Mouse (Mus musculus): ENCODE results near the gene Tent4a. TPM values are rescaled to one million over a fixed set of nuclear protein-coding genes. Genes with fewer than 3 reads are reported as not detected.

The Tent4a gene
- polyA plus RNA-seq, 1 experiment from 2014 or later: 5.8 TPM

GRCm38 (mm10) chr13:69507666-69508065 lies 26.8 kb downstream of the Tent4a start:
- no peak overlapping the region for H3K27ac ChIP-seq
- no peak overlapping the region for H3K4me2 ChIP-seq (replicated peaks)
- ATAC-seq: no peak
- peaks cover 85% of the 10 kb centered on the region for H3K36me3 ChIP-seq
- no peak overlapping the region for H3K9ac ChIP-seq (replicated peaks)
- no peaks in the 10 kb centered on the region for H3K9me3 ChIP-seq
- 94% methylated on average over 3 of the region's 3 CpGs for WGBS
- no peaks in the 10 kb centered on the region for H3K27me3 ChIP-seq
- no peak overlapping the region for H3K4me3 ChIP-seq (replicated peaks)
- no peaks in the 10 kb centered on the region for H3K4me1 ChIP-seq (replicated peaks)

GRCm38 (mm10) chr13:69506341-69507086 lies 27.9 kb downstream of the Tent4a start:
- ATAC-seq: no peak
- no peaks in the 10 kb centered on the region for H3K9me3 ChIP-seq
- no peak overlapping the region for H3K4me2 ChIP-seq (replicated peaks)
- no peak overlapping the region for H3K9ac ChIP-seq (replicated peaks)
- WGBS: 91% methylated on average over 12 of the region's 12 CpGs
- no peaks in the 10 kb centered on the region for H3K27me3 ChIP-seq
- peaks cover 85% of the 10 kb centered on the region for H3K36me3 ChIP-seq
- no peak overlapping the region for H3K4me3 ChIP-seq (replicated peaks)
- H3K27ac ChIP-seq: no peak overlapping the region
- no peaks in the 10 kb centered on the region for H3K4me1 ChIP-seq (replicated peaks)

GRCm38 (mm10) chr13:69502863-69503262 lies 31.6 kb downstream of the Tent4a start:
- H3K27me3 ChIP-seq: no peaks in the 10 kb centered on the region
- ATAC-seq: no peak
- no peaks in the 10 kb centered on the region for H3K9me3 ChIP-seq
- H3K4me3 ChIP-seq (replicated peaks): no peak overlapping the region
- no peak overlapping the region for H3K4me2 ChIP-seq (replicated peaks)
- WGBS: 88% methylated on average over 5 of the region's 5 CpGs
- peaks cover 97% of the 10 kb centered on the region for H3K36me3 ChIP-seq
- no peaks in the 10 kb centered on the region for H3K4me1 ChIP-seq (replicated peaks)
- no peak overlapping the region for H3K27ac ChIP-seq
- H3K9ac ChIP-seq (replicated peaks): no peak overlapping the region

- Histone ChIP-seq H3K4me1 (replicated peaks) (no peaks in the 10 kb centered on the region), H3K27ac (no peak overlapping the region), H3K27me3 (no peaks in the 10 kb centered on the region), H3K9me3 (no peaks in the 10 kb centered on the region), H3K9ac (replicated peaks) (no peak overlapping the region), H3K36me3 (peaks cover 97% of the 10 kb centered on the region), H3K4me2 (replicated peaks) (no peak overlapping the region), H3K4me3 (replicated peaks) (no peak overlapping the region)
- WGBS: 97% methylated on average over 14 of the region's 14 CpGs
- ATAC-seq: no peak
Measured at GRCm38 (mm10) chr13:69502157-69502750, 32.2 kb downstream of the Tent4a start.

GRCm38 (mm10) chr13:69498276-69498675 lies 36.1 kb downstream of the Tent4a start:
- Histone ChIP-seq H3K4me2 (replicated peaks) (no peak overlapping the region), H3K4me3 (replicated peaks) (no peak overlapping the region), H3K27me3 (no peaks in the 10 kb centered on the region), H3K36me3 (peaks cover 72% of the 10 kb centered on the region), H3K9ac (replicated peaks) (no peak overlapping the region), H3K4me1 (replicated peaks) (no peaks in the 10 kb centered on the region), H3K27ac (no peak overlapping the region), H3K9me3 (no peaks in the 10 kb centered on the region)
- no peak for ATAC-seq
- 88% methylated on average over 5 of the region's 5 CpGs for WGBS

GRCm38 (mm10) chr13:69492876-69493463 lies 41.4 kb downstream of the Tent4a start:
- H3K9me3 ChIP-seq: no peaks in the 10 kb centered on the region
- H3K27me3 ChIP-seq: peaks cover 17% of the 10 kb centered on the region
- no peak overlapping the region for H3K27ac ChIP-seq
- H3K4me3 ChIP-seq (replicated peaks): no peak overlapping the region
- WGBS: 33% methylated on average over 7 of the region's 7 CpGs
- no peak overlapping the region for H3K4me2 ChIP-seq (replicated peaks)
- ATAC-seq: no peak
- H3K9ac ChIP-seq (replicated peaks): no peak overlapping the region
- peaks cover 9% of the 10 kb centered on the region for H3K4me1 ChIP-seq (replicated peaks)
- peaks cover 19% of the 10 kb centered on the region for H3K36me3 ChIP-seq

- Histone ChIP-seq H3K36me3 (no peaks in the 10 kb centered on the region), H3K4me3 (replicated peaks) (no peak overlapping the region), H3K4me2 (replicated peaks) (no peak overlapping the region), H3K9me3 (no peaks in the 10 kb centered on the region), H3K27me3 (peaks cover 40% of the 10 kb centered on the region), H3K27ac (no peak overlapping the region), H3K9ac (replicated peaks) (no peak overlapping the region), H3K4me1 (replicated peaks) (peaks cover 15% of the 10 kb centered on the region)
- no peak for ATAC-seq
- 88% methylated on average over 9 of the region's 9 CpGs for WGBS
Measured at GRCm38 (mm10) chr13:69489777-69490176, 44.6 kb downstream of the Tent4a start.

GRCm38 (mm10) chr13:69488565-69489255 lies 45.7 kb downstream of the Tent4a start:
- H3K27me3 ChIP-seq: peaks cover 49% of the 10 kb centered on the region
- H3K4me3 ChIP-seq (replicated peaks): no peak overlapping the region
- H3K36me3 ChIP-seq: no peaks in the 10 kb centered on the region
- H3K9me3 ChIP-seq: no peaks in the 10 kb centered on the region
- H3K9ac ChIP-seq (replicated peaks): 0 out of 2 replicates have a peak overlapping the region, but pooled peaks have one; percentile 33
- peaks cover 15% of the 10 kb centered on the region for H3K4me1 ChIP-seq (replicated peaks)
- 34% methylated on average over 13 of the region's 13 CpGs for WGBS
- H3K4me2 ChIP-seq (replicated peaks): peak overlapping the region; percentile 56
- H3K27ac ChIP-seq: no peak overlapping the region
- no peak for ATAC-seq

GRCm38 (mm10) chr13:69487611-69488275 lies 46.7 kb downstream of the Tent4a start:
- H3K4me2 ChIP-seq (replicated peaks): peak overlapping the region; percentile 56
- peaks cover 59% of the 10 kb centered on the region for H3K27me3 ChIP-seq
- no peak overlapping the region for H3K27ac ChIP-seq
- peak overlapping the region; percentile 33 for H3K9ac ChIP-seq (replicated peaks)
- H3K4me1 ChIP-seq (replicated peaks): peaks cover 15% of the 10 kb centered on the region
- no peaks in the 10 kb centered on the region for H3K36me3 ChIP-seq
- ATAC-seq: peak; percentile 49
- no peaks in the 10 kb centered on the region for H3K9me3 ChIP-seq
- 2% methylated on average over 26 of the region's 26 CpGs for WGBS
- peak overlapping the region; percentile 31 for H3K4me3 ChIP-seq (replicated peaks)

- ATAC-seq: no peak
- peak overlapping the region; percentile 56 for H3K4me2 ChIP-seq (replicated peaks)
- no peaks in the 10 kb centered on the region for H3K9me3 ChIP-seq
- no peak overlapping the region for H3K4me3 ChIP-seq (replicated peaks)
- H3K9ac ChIP-seq (replicated peaks): no peak overlapping the region
- no peak overlapping the region for H3K27ac ChIP-seq
- WGBS: 80% methylated on average over 7 of the region's 7 CpGs
- H3K36me3 ChIP-seq: no peaks in the 10 kb centered on the region
- peaks cover 17% of the 10 kb centered on the region for H3K4me1 ChIP-seq (replicated peaks)
- peaks cover 61% of the 10 kb centered on the region for H3K27me3 ChIP-seq
Measured at GRCm38 (mm10) chr13:69487108-69487507, 47.3 kb downstream of the Tent4a start.

GRCm38 (mm10) chr13:69485833-69486232 lies 48.6 kb downstream of the Tent4a start:
- no peak for ATAC-seq
- no peak overlapping the region for H3K9ac ChIP-seq (replicated peaks)
- 68% methylated on average over 7 of the region's 7 CpGs for WGBS
- no peaks in the 10 kb centered on the region for H3K9me3 ChIP-seq
- no peak overlapping the region for H3K4me2 ChIP-seq (replicated peaks)
- H3K36me3 ChIP-seq: no peaks in the 10 kb centered on the region
- peaks cover 29% of the 10 kb centered on the region for H3K4me1 ChIP-seq (replicated peaks)
- H3K4me3 ChIP-seq (replicated peaks): no peak overlapping the region
- H3K27me3 ChIP-seq: peaks cover 70% of the 10 kb centered on the region
- no peak overlapping the region for H3K27ac ChIP-seq

Data from midbrain, embryonic 13.5 days (tissue).